Mouse (Mus musculus) midbrain, postnatal 0 days (tissue): ENCODE data around the gene Adm. TPM values are rescaled to one million over a fixed set of nuclear protein-coding genes. Genes with fewer than 3 reads are reported as not detected.

Source experiments
- ATAC-seq: fragments of 200-750 bp; cut with Nextera tagmentation; 2 replicates; pipeline ENCODE4 v1.8.0; 2017; ENCODE audit warnings: moderate number of reproducible peaks, mild to moderate bottlenecking, moderate TSS enrichment, moderate library complexity; ENCODE audit not compliant: low FRiP score
- DNase-seq: peaks from one replicate; pipeline ENCODE4 v3.0.0-alpha.2; 2015; ENCODE audit warnings: low spot score
- H3K27ac ChIP-seq: fragments of 300-500 bp; sonication (generic); 2 replicates; pipeline ENCODE4 v1.5.1; 2014; ENCODE audit warnings: low read depth, mild to moderate bottlenecking, low read length, mixed read lengths
- H3K27me3 ChIP-seq: fragments of 300-500 bp; sonication (generic); 2 replicates; pipeline ENCODE4 v1.6.1; 2014; ENCODE audit warnings: low read length, control low read depth, mixed read lengths; ENCODE audit not compliant: insufficient read depth
- H3K36me3 ChIP-seq: fragments of 300-500 bp; sonication (generic); 2 replicates; pipeline ENCODE4 v1.6.1; 2014; ENCODE audit warnings: low read length, control low read depth, mixed read lengths; ENCODE audit not compliant: insufficient read depth
- H3K4me1 ChIP-seq: fragments of 300-500 bp; sonication (generic); 2 replicates; pipeline ENCODE4 v1.6.1; 2014; ENCODE audit warnings: mild to moderate bottlenecking, control low read depth, antibody characterized with exemption, low read length, mixed read lengths; ENCODE audit not compliant: insufficient read depth
- H3K4me2 ChIP-seq: fragments of 300-500 bp; sonication (generic); 2 replicates; pipeline ENCODE4 v1.6.1; 2014; ENCODE audit warnings: low read depth, mild to moderate bottlenecking, low read length, mixed read lengths; ENCODE audit not compliant: poor library complexity, severe bottlenecking
- H3K4me3 ChIP-seq: fragments of 300-500 bp; sonication (generic); 2 replicates; pipeline ENCODE4 v1.5.1; 2014; ENCODE audit warnings: low read depth, mild to moderate bottlenecking, low read length, moderate library complexity
- H3K9ac ChIP-seq: fragments of 300-500 bp; sonication (generic); replicated peaks from 2 replicates; pipeline ENCODE4 v1.6.1; 2014; ENCODE audit warnings: mild to moderate bottlenecking, low read length, moderate library complexity, mixed read lengths; ENCODE audit not compliant: poor library complexity, severe bottlenecking
- H3K9me3 ChIP-seq: fragments of 300-500 bp; sonication (generic); 2 replicates; pipeline ENCODE4 v1.6.1; 2016; ENCODE audit warnings: low read length, control low read depth
- CTCF ChIP-seq: IDR thresholded peaks from 2 replicates; pipeline ENCODE4 v1.5.1; 2016; ENCODE audit warnings: antibody characterized with exemption, mild to moderate bottlenecking
- WGBS: fragments of 180-500 bp; shearing (Covaris S2); extraction: QIAGEN DNeasy Blood & Tissue Kit; methylation state at CpG from one replicate; pipeline ENCODE4 v1.1.7; 2014; 5-methylcytosine and 5-hydroxymethylcytosine counted together
- polyA plus RNA-seq: library from polyadenylated mRNA; unstranded; fragments of >200 nt; fragmentation: Nextera tagmentation; extraction: Ambion mirVana; gene quantifications from 2 replicates; pipeline ENCODE4 v1.2.1, GENCODE M21; 2015
- total RNA-seq: library from RNA; depleted of rRNA; stranded (reverse); fragments of >200 nt; gene quantifications from 2 replicates; pipeline ENCODE4 v1.2.3, GENCODE M21; 2014

Gene Adm
- total and polyA plus RNA-seq, 2 experiments from 2014 or later: 0.82 to 2.6 TPM

GRCm38 (mm10) chr7:110649133-110649987 is 21.9 kb downstream of the Adm start:
- H3K36me3 ChIP-seq: no peaks in the 10 kb centered on the region
- WGBS: 90% methylated on average over 6 of the region's 6 CpGs
- H3K27ac ChIP-seq: no peak overlapping the region
- H3K4me1 ChIP-seq: no peaks in the 10 kb centered on the region
- no peaks in the 10 kb centered on the region for H3K27me3 ChIP-seq
- ATAC-seq (no peak), DNase-seq (no peak)
- H3K4me2 ChIP-seq: no peak overlapping the region
- TF ChIP-seq CTCF: no peak
- 0 out of 2 replicates have a peak, but pooled peaks cover 3% of the 10 kb centered on the region for H3K9me3 ChIP-seq
- no peak overlapping the region for H3K4me3 ChIP-seq
- H3K9ac ChIP-seq: no peak overlapping the region

DNA sequence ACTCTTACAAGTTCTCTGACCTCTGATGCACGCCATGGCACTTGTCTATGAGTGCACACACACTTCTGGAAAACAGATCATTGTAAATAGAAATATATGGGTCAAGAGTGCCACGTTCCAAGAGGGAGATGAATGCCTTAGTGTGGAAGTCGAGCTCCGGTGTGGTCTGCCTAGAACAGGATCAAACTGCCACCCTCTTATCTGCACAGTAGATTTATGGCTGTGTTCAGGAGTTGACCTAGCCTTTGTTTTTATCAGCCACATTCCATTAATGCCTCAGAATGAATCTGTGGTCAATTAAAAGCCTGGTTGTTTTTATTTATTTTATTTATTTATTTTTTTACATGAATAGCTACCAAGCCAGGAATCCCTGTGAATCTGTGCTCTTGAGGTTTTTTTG is 23.0 kb downstream of the Adm start:
- WGBS: 93% methylated on average over 4 of the region's 4 CpGs
- no peak overlapping the region for H3K4me3 ChIP-seq
- H3K27ac ChIP-seq: no peak overlapping the region
- no peak for TF ChIP-seq CTCF
- no peak overlapping the region for H3K9ac ChIP-seq
- no peaks in the 10 kb centered on the region for H3K4me1 ChIP-seq
- no peak for DNase-seq
- H3K36me3 ChIP-seq: no peaks in the 10 kb centered on the region
- no peak for ATAC-seq
- 0 out of 2 replicates have a peak, but pooled peaks cover 3% of the 10 kb centered on the region for H3K9me3 ChIP-seq
- H3K27me3 ChIP-seq: no peaks in the 10 kb centered on the region
- no peak overlapping the region for H3K4me2 ChIP-seq

- Histone ChIP-seq H3K4me1 (no peaks in the 10 kb centered on the region), H3K9me3 (0 out of 2 replicates have a peak, but pooled peaks cover 3% of the 10 kb centered on the region), H3K9ac (no peak overlapping the region), H3K4me3 (no peak overlapping the region), H3K27me3 (no peaks in the 10 kb centered on the region), H3K4me2 (no peak overlapping the region), H3K27ac (no peak overlapping the region), H3K36me3 (no peaks in the 10 kb centered on the region)
- DNase-seq: no peak
- WGBS: 82% methylated on average over 6 of the region's 6 CpGs
- ATAC-seq: no peak
- TF ChIP-seq CTCF: no peak
Measured at GRCm38 (mm10) chr7:110651091-110651490, 23.6 kb downstream of the Adm start.

- H3K27me3 ChIP-seq: no peaks in the 10 kb centered on the region
- WGBS: 78% methylated on average over 3 of the region's 3 CpGs
- TF ChIP-seq CTCF: no peak
- ATAC-seq (no peak), DNase-seq (no peak)
- H3K36me3 ChIP-seq: no peaks in the 10 kb centered on the region
- H3K4me1 ChIP-seq: no peaks in the 10 kb centered on the region
- no peaks in the 10 kb centered on the region for H3K9me3 ChIP-seq
- no peak overlapping the region for H3K4me3 ChIP-seq
- no peak overlapping the region for H3K9ac ChIP-seq
- H3K4me2 ChIP-seq: no peak overlapping the region
- H3K27ac ChIP-seq: no peak overlapping the region
Measured at GRCm38 (mm10) chr7:110655230-110655629, 27.8 kb downstream of the Adm start.

DNA sequence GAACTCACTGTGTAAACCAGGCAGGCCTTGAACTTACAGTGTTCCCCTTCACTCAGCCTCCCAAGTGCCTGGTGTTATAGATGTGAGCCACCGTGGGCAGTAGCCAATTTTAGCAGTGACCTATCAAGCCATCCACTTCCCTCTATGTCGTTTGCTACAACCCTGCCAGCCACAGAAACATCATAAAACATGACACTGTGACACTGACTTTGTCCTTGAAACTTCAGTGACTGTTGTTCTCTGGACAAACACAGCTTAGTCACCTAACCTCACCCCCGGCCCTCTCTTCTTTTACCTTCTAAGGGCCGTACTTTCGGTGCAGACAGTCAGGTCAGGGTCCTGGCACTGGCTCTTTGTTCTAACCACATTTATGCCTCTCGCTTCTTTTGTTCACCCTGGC is 28.5 kb downstream of the Adm start:
- TF ChIP-seq CTCF: no peak
- H3K4me3 ChIP-seq: no peak overlapping the region
- 73% methylated on average over 6 of the region's 6 CpGs for WGBS
- no peaks in the 10 kb centered on the region for H3K9me3 ChIP-seq
- ATAC-seq (no peak), DNase-seq (no peak)
- H3K4me2 ChIP-seq: no peak overlapping the region
- H3K9ac ChIP-seq: no peak overlapping the region
- H3K27ac ChIP-seq: no peak overlapping the region
- H3K4me1 ChIP-seq: no peaks in the 10 kb centered on the region
- no peaks in the 10 kb centered on the region for H3K36me3 ChIP-seq
- no peaks in the 10 kb centered on the region for H3K27me3 ChIP-seq

DNA sequence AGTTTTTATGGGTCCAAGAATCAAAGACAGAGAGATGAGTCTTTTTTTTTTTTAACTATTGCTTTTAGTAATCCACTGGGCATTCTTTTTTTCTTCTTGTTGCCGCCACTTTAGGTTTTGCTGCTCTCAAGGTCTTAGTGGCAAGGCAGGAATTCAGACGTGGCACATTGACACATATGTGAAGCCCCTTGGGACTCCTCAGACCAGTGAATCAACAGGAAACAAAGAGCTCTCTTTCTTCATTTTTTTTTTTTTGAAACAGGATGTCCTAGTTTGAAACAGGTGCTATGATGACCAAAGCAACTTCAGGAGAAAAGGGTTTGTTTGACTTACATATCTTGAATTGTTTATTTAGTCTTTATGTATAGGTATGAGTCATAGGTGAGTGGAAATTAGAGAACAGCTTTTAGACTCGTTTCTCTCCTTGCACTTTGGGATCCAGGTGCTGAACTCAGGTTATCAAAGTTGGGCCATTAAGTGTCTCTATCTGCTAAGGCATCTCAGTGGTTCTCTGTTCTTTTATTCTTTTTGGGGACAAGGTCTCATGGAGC is 31.0 kb downstream of the Adm start:
- H3K4me3 ChIP-seq: no peak overlapping the region
- no peak overlapping the region for H3K4me2 ChIP-seq
- no peaks in the 10 kb centered on the region for H3K4me1 ChIP-seq
- TF ChIP-seq CTCF: no peak
- H3K27ac ChIP-seq: no peak overlapping the region
- no peaks in the 10 kb centered on the region for H3K9me3 ChIP-seq
- no peaks in the 10 kb centered on the region for H3K27me3 ChIP-seq
- no peak for DNase-seq
- no peak for ATAC-seq
- 60% methylated on average over 3 of the region's 3 CpGs for WGBS
- no peaks in the 10 kb centered on the region for H3K36me3 ChIP-seq
- H3K9ac ChIP-seq: no peak overlapping the region
